Mouse (Mus musculus) spleen, adult 2 months (tissue): ENCODE measurements around the gene Zbbx. TPM values are rescaled to one million over a fixed set of nuclear protein-coding genes. Genes with fewer than 3 reads are reported as not detected.

ENCODE experiments used
- DNase-seq, 2 experiments: peaks; one replicate each; pipeline versions ENCODE4 v3.0.0 to v3.0.0-alpha.2; 2012 to 2021; ENCODE audit warnings: low spot score in 2 of 2, low read depth in 1 of 2
- H3K27ac ChIP-seq: fragments of 200-500 bp; 2 replicates; pipeline ENCODE4 v1.5.1; 2012; ENCODE audit warnings: low read length, inconsistent platforms; ENCODE audit not compliant: insufficient read depth
- H3K27me3 ChIP-seq: fragments of 200-500 bp; 2 replicates; pipeline ENCODE4 v1.6.1; 2012; ENCODE audit warnings: mild to moderate bottlenecking, moderate library complexity, low read length, inconsistent platforms; ENCODE audit not compliant: control insufficient read depth, insufficient read depth
- H3K36me3 ChIP-seq: fragments of 200-500 bp; 2 replicates; pipeline ENCODE4 v1.6.1; 2012; ENCODE audit warnings: mild to moderate bottlenecking, low read length, inconsistent platforms; ENCODE audit not compliant: control insufficient read depth, insufficient read depth
- H3K4me1 ChIP-seq: fragments of 200-500 bp; 2 replicates; pipeline ENCODE4 v1.6.1; 2011; ENCODE audit warnings: inconsistent platforms; ENCODE audit not compliant: control insufficient read depth, insufficient read depth, insufficient read length
- H3K4me3 ChIP-seq: fragments of 200-500 bp; 2 replicates; pipeline ENCODE4 v1.5.1; 2011; ENCODE audit warnings: mild to moderate bottlenecking, inconsistent platforms; ENCODE audit not compliant: insufficient read depth, insufficient read length; ENCODE audit errors: extremely low read depth
- CTCF ChIP-seq: fragments of 200-500 bp; IDR thresholded peaks from 2 replicates; pipeline ENCODE4 v1.5.1; 2011; ENCODE audit warnings: mild to moderate bottlenecking, inconsistent platforms; ENCODE audit not compliant: insufficient read depth, insufficient read length, insufficient replicate concordance; ENCODE audit errors: extremely low read depth
- POLR2A ChIP-seq: fragments of 200-500 bp; IDR thresholded peaks from 2 replicates; pipeline ENCODE4 v1.6.1; 2011; ENCODE audit warnings: low read depth, low read length, inconsistent platforms
- WGBS: fragments of 180-500 bp; shearing (Covaris S2); methylation state at CpG from one replicate; pipeline ENCODE4 v1.1.7; 2018; 5-methylcytosine and 5-hydroxymethylcytosine counted together
- polyA plus RNA-seq: library from polyadenylated mRNA; depleted of rRNA; stranded (reverse); fragments of >200 nt; gene quantifications from 2 replicates; pipeline ENCODE4 v1.2.3, GENCODE M21; 2012; rRNA removed

Zbbx gene
- polyA plus RNA-seq = not detected in 2 replicates

- H3K4me3 ChIP-seq = no peak within 1 kb of the TSS
- no peak within 1 kb of the TSS for H3K27ac ChIP-seq
- no peak for TF ChIP-seq POLR2A
- H3K4me1 ChIP-seq = peaks cover 3% of the 10 kb centered on the region; the same call in 1 of the 2 replicates
- DNase-seq = peak; percentile 8 to 18
- WGBS = 18% methylated on average over 20 of the region's 20 CpGs
- H3K27me3 ChIP-seq = no peaks in the 10 kb centered on the region
- no peaks in the 10 kb centered on the region for H3K36me3 ChIP-seq
These were observed at the start of gene Zbbx for GRCm38 (mm10) chr3:75164838-75165496. Zbbx (minus strand) TSS chr3:75165034.

GRCm38 (mm10) chr3:75202808-75203503 is 38.1 kb upstream of the Zbbx start:
- Histone ChIP-seq H3K4me1 (no peaks in the 10 kb centered on the region), H3K36me3 (no peaks in the 10 kb centered on the region), H3K27me3 (no peaks in the 10 kb centered on the region), H3K4me3 (no peak overlapping the region), H3K27ac (no peak overlapping the region)
- peak; percentile 0 to 57 for DNase-seq
- TF ChIP-seq CTCF (peak; percentile 59; the same call in 1 of the 2 replicates), POLR2A (no peak)
- WGBS = 38% methylated on average over 12 of the region's 12 CpGs

GRCm38 (mm10) chr3:75182606-75183005 is 17.8 kb upstream of the Zbbx start:
- no peaks in the 10 kb centered on the region for H3K36me3 ChIP-seq
- no peak for DNase-seq
- TF ChIP-seq POLR2A (no peak), CTCF (no peak)
- H3K4me3 ChIP-seq = no peak overlapping the region
- no peak overlapping the region for H3K27ac ChIP-seq
- 66% methylated on average over 1 of the region's 1 CpGs for WGBS
- no peaks in the 10 kb centered on the region for H3K4me1 ChIP-seq
- no peaks in the 10 kb centered on the region for H3K27me3 ChIP-seq

- H3K36me3 ChIP-seq = no peaks in the 10 kb centered on the region
- H3K27ac ChIP-seq = no peak overlapping the region
- no peak for DNase-seq
- no peaks in the 10 kb centered on the region for H3K27me3 ChIP-seq
- 86% methylated on average over 3 of the region's 3 CpGs for WGBS
- no peak overlapping the region for H3K4me3 ChIP-seq
- TF ChIP-seq CTCF = no peak
- TF ChIP-seq POLR2A = no peak
- H3K4me1 ChIP-seq = no peaks in the 10 kb centered on the region
These were observed 23.0 kb downstream of the Zbbx start for GRCm38 (mm10) chr3:75141876-75142275.

- no peaks in the 10 kb centered on the region for H3K4me1 ChIP-seq
- H3K36me3 ChIP-seq = no peaks in the 10 kb centered on the region
- no peak overlapping the region for H3K4me3 ChIP-seq
- H3K27me3 ChIP-seq = no peaks in the 10 kb centered on the region
- H3K27ac ChIP-seq = no peak overlapping the region
- TF ChIP-seq POLR2A (no peak), CTCF (no peak)
- no peak for DNase-seq
These were observed 60.0 kb downstream of the Zbbx start for GRCm38 (mm10) chr3:75104867-75105266.

GRCm38 (mm10) chr3:75085762-75086161 is 79.1 kb downstream of the Zbbx start:
- TF ChIP-seq CTCF (no peak), POLR2A (no peak)
- H3K27me3 ChIP-seq = no peaks in the 10 kb centered on the region
- H3K36me3 ChIP-seq = no peaks in the 10 kb centered on the region
- H3K4me1 ChIP-seq = no peaks in the 10 kb centered on the region
- H3K4me3 ChIP-seq = no peak overlapping the region
- no peak for DNase-seq
- no peak overlapping the region for H3K27ac ChIP-seq
- 85% methylated on average over 1 of the region's 1 CpGs for WGBS

GRCm38 (mm10) chr3:75078906-75079305 is 85.9 kb downstream of the Zbbx start:
- no peak overlapping the region for H3K4me3 ChIP-seq
- no peaks in the 10 kb centered on the region for H3K27me3 ChIP-seq
- no peaks in the 10 kb centered on the region for H3K36me3 ChIP-seq
- DNase-seq = no peak
- no peak for TF ChIP-seq POLR2A
- TF ChIP-seq CTCF = no peak
- no peaks in the 10 kb centered on the region for H3K4me1 ChIP-seq
- 64% methylated on average over 1 of the region's 1 CpGs for WGBS
- H3K27ac ChIP-seq = no peak overlapping the region
